Mouse (Mus musculus) spleen, embryonic (tissue): Measurements from ENCODE around the gene Pcyt2.

Experiments
- CTCF ChIA-PET: fragments of 350-600 bp; sonication (Branson Sonifier 250); formaldehyde crosslinking; loops from one replicate; lab custom pipeline; 2022; lab: Charles Lee

Gene Pcyt2

DNA sequence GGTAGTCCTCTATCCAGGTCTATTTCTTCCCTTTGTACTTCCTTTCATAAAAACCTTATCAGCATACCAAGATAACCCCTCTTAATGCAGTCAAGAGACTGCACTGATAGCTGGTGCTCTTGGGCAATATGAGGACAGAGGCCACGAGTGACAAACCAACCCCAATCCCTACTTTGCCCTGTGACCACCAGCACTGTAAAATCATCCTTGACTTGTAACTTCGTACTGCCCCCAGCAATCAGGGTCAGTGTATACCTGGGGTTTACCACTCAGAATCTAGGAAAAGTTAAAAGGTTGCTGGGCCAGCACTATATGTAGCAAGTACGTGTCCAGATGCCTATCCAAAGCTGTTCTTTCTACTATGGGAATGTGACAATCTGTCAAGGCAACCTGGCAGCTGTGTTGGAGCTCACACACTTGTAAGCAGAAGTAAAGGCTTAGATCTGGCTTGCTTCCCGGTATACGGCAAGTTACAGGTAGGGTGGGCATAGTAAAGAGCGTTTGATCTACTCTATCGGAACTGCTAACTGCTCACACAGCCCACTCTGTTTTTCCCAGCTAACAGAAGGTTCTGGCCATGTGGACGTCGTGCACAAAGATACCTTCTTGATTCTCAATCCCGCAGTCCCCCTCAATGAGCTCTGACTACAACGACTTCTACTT, 45.9 kb downstream of the Pcyt2 start:
- CTCF ChIA-PET, result interaction anchor here (0.6 to 1.0 kb wide), 2 partner anchors 7 to 21 kb away, joined by 4 read pairs; partner anchors contain the start of gene Ppp1r27

DNA sequence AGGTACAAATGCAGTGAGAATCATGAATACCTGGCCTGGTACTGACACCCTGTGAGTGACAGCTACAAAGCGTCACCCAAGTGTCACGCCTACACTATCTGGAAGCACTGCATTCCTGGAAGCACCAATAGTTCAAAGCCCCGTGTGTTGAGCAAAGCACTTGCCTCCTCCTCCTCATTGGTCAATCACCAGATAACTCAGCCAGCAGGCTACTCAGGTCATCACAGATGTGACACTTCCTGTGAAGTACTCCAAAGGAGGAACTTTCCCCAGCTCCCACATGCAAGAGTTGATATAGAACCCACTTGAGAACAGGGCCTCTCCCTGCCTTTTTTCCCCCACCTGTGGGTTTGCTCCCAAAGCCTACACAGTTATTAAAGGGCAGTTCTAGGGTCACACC, 46.6 kb downstream of the Pcyt2 start:
- CTCF ChIA-PET, result no interaction called here

DNA sequence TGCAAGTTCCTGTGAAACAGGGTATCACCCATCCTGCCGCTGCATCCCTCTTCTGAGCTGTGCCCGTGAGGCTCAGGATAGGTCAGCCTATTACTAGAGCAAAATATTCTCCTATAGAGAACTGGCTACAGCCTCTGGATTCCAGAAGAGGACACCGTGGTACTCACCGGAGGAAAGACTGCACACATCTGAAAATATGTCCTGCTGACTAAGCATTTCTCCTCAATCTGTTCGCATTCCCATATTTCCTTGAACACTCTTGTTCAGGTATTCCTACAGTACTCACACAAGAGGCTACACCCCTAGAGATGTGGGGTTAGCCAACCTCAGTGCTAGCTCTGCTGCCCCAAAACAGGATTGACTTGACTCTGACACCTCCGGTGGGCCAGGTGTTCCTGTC, 49.4 kb downstream of the Pcyt2 start:
- CTCF ChIA-PET, result no interaction called here

DNA sequence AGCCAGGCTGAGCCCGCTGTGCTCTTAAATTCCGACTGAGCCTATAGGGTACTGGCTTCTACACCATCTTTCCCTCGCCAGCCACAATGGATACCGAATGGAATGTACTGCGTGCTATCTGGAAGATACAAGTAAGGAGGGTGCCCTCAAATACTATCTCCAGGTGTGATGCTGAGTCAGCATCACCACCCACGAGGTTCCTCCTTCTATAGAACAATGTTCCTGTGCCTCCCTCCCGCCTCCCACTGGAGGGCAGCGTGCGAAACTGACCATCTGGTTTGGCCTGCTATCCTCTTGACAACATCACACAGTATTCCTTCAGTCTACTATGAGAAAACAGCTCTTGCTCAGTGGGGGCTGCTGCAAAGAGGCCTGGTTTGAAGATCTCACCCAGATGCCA, 52.6 kb downstream of the Pcyt2 start:
- CTCF ChIA-PET, result no interaction called here

DNA sequence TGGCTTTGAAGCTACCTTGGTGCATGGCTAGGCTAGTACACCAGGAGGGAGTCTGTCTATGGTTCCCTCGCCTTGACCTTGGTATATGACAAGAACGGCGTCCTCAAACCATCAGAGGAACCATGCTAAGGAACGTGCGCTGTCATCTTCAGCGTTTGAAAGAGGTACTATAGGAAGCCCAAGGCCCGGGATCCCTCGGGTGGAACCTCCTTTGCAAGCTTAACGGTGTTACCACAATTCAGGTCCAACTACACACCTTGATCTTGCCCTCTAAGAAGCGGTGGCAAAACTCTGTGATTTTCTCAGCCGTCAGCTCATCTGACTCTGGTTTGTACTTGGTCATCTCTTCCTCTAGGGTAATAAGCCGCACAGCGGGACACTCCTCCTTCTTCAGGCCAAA, 54.8 kb downstream of the Pcyt2 start:
- CTCF ChIA-PET, result interaction anchor here (0.6 kb wide), 1 partner anchor 58 kb away, joined by 11 read pairs; no protein-coding TSS in a partner anchor

DNA sequence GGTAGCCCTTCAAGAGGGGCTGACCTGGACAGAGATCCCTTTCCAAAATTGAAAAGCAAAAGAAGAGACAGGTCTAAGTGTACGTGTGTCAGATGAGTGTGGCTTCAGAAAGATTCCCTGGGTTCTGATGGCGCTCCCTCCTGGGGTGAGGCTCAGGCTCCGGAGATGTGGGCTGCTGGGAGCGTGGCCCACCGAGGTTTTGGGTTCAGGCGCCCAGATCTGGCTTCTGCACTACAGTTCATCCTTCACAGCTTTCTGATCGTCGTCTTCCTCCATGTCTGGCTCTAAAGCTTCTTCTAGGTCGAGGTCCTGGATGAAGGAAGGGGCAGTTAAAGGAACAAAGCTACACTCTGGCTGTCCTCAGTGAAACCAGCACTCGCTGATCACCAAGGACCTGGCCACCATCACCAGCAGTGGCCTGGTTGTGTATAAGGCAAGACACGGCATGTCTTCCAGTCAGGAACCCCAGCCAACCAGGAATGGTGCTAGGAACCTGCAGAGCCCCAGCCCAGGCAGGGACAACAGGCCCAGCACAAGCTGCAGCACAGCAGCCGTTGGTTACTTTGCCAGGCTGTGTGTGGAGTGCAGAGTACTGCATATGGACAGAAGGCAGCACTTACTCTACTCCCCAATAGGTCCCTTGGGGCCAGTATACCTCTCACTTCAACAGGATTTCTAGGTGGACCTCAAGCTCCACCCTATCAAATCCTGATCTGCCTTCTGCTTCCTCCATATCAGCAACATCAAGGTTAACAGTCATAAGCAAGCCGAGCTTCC, 56.6 kb downstream of the Pcyt2 start:
- CTCF ChIA-PET, result no interaction called here
